Mouse (Mus musculus): Measurements from ENCODE around the gene Tspan17. TPM values are rescaled to one million over a fixed set of nuclear protein-coding genes. Genes with fewer than 3 reads are reported as not detected.

The Tspan17 gene
- total RNA-seq, 2 experiments from 2014 or later, result 9.0 to 12.1 TPM

DNA sequence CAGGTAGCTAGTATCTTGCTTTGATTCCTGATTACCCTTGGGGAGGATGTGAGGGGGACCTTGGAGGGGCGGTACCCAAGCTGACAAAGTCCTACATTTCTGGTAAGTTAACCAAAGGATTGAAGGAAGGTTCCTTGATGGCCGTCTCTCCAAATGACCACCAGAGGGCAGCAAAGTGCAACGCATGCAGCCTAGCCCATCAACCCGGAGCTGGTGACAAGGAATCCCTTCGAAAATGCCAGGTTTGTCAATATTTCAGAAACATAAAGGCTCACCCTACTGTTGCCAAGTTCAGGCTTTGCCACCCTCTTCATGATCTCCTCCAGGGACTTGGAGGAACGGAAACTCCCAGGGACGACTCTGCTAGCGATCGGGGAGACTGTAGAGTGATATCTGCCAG lies 10.5 kb downstream of the Tspan17 start:
- intact Hi-C loops (cut with DNase I), result loop anchor here (2.0 to 5.0 kb wide), 2 partner anchors 163 to 271 kb away; no protein-coding TSS in a partner anchor

DNA sequence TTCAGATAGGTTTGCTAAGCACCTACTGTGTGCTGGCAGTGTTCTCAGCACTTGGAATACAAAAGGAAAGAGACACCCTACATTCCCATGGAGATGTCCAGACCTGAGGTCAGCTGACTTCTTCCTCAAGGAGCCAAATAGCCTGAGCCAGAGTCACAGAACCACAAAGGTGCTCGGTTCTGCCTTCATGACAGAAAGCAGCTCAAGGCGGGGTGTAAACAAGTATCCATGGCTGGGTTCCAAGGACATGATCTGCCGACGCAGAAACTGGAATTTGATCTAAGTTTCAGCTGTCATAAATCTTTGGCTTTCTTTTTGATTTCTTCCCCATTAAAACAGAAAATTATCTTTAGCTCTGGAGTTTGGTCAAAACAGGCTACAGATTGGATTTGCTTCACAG lies 11.0 kb downstream of the Tspan17 start:
- DNase-seq, result no peak
- intact Hi-C loops (cut with DNase I), result no loop called here

More for the DNA sequence above, 10.5 kb downstream of the Tspan17 start:
- DNase-seq, result peak; percentile 71 to 79

DNA sequence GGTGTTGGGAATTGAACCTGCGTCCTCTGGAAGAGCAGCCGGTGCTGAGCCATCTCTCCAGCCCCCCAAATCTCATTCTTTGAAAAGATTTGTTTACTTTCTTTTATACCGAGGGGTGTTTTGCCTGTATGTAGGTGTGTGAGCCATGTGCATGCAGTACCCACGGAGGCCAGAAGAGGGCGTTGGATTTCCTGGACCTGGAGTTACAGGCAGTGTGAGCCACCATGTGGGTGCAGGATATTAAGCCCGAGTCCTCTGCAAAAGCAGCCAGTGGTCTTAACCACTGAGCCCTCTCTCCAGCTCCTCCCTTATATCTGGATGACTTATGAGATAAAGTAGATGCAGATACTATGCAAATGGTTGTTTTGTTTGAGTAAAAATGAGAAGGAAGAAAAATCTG lies 13.8 kb downstream of the Tspan17 start:
- DNase-seq, result no peak
- intact Hi-C loops (cut with DNase I), result no loop called here

DNA sequence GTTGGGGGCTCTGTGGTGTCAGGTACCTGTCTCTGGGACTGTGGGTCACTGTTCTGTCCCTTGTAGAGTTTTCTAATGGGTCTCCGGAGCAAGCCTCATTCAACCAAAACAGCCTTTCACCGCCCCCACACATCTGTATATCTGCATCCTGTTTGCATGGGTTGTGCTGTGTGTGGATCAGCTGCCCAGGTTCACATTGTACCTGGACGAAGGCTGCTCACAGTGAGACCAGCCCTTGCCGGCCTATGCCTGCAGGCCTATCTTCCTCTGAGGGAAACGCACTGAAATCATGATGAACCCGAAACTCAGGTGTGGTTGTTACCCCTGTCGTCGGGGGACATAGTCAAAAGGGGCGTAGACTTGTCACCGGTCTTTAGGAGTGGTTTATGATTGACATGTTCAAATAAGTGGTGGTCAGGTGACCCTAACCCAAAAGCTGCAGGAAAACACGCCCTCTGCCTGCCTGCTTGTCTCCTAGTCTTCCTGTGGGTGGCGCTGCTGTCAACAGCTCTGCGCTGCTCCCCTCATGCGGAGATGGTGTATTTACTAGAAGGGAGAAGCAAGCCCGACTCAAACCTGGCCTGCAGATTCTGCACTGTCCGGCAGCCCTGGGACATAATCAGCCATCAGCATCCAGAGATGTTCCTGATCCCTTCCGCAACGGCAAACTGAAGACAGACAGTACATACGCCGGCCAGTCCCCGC lies 16.1 kb downstream of the Tspan17 start:
- no peak for DNase-seq
- intact Hi-C loops (cut with DNase I), result no loop called here

DNA sequence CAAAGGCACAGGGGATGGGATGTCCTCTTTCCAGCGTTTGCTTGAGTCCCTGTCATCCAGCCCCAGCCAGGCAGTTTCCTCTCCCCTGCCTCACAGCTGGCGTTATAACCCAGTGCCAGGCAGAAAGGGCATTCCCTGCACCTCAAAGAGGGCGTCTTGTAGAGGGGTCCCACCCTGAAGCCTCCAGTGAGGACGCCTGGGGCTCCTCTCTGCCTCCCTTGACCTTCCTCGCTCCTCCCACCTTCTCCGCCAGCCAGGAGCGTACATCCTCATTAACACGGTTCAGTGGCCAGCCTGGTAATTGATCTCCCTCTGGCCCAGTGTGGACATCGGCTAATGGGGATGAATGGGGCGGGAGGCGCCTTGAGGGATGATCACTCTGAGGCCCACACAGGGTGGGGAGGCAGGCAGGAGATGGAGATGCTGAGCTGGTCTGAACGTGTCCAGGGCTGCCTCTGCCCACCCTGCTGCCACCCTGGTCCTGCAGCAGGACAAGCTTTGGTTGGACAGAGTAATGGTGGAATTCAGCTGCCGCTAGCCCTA lies 17.3 kb downstream of the Tspan17 start:
- intact Hi-C loops (cut with DNase I), result no loop called here
- DNase-seq, result no peak

DNA sequence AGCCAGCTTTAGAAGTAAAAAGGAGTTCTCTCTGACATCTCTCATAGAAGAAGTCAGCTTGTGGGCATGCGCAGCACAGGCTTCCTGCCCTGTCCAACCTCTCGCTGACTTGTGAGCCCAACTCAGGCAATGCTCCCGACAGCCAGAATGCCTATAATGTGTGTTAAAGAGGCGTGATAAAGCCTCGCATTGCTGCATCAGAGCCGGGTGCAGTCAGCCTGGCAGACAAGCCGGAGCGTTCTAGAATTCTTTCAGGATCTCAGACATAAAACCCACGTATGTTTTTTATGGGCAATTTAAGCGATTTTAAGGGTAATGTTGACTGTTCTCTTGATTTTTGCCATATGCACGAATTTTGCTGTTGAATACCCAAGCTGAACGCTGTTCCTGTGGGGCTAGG lies 18.9 kb downstream of the Tspan17 start:
- DNase-seq, result no peak
- intact Hi-C loops (cut with DNase I), result no loop called here

DNA sequence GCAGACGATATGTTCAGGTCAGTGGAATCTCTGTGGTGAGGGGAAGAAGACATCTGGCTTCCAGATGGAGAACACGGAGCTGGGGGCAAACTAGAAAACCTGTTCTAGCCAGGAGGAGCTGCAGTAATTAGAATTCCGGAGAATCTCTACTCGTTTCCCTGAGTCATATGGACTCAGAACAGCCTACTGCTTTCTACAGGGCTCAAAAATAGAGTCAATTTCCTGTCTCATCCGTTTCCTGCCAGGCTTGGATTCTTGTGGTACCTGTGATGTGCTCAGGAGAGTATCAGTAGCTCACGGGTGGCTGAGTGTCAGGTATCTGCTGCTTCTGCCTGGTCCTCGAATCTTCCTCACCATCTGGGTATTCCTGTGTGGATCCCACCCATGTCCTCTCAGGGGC lies 22.3 kb downstream of the Tspan17 start:
- intact Hi-C loops (cut with DNase I), result no loop called here
- no peak for DNase-seq

DNA sequence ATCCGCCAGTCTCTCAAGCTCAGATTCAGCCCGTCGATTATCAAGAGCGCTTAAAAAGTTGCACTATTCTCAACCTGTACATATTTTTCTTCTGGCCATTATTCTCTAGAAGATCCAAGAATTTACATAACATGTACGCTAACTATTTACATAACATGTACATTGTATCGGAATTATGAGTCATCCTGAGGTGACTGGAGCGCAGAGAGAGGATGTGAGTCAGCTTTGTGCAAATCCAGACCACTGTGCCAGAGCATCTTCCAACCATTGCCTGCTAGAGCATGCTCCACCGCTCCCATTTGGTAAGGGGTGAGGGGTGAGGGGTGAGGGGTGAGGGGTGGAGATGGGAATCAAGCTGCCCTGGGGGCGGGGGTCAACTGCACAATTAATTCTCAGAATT lies 24.2 kb downstream of the Tspan17 start:
- intact Hi-C loops (cut with DNase I), result no loop called here

DNA sequence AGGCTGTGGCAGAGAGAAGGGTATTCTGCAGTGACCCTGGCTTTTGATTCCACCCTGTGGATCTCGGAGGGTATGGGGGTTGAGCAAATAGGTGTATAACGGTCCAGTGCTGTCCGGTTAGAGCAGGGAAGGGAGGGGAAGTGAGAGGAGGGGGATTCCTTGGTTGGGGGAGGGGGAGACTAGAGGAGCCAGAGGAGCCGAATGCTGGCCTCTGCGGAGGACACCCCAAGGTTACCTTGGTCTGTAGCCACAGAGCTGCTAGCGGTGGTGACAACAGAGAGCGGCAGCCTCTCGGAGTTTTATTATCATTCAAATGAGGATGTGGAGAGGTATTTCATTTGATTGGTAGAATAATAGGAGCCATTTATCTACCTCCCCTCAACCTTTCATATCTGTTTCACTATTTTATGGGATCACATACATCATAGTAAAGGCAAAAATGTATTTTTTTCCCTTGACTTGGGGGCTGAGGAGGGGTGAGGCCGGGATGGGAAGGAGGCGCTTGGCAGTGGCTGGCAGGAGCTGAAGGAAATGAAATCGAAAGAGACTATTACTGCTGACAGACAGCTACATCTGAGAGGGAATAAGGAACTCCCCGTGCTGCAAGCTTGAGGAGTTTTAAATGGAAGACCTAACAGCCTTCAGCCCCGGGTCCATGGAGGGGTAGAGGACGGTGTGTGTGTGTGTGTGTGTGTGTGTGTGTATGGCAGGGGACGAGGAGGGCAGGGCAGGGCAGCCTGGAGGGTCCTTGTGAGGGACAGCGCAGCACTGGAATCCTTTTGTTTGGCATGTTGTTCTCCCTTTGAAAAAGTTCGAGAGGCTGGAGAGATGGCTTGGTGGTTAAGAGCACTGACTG lies 29.4 kb downstream of the Tspan17 start:
- DNase-seq, result no peak
- intact Hi-C loops (cut with DNase I), result no loop called here

More for the DNA sequence above, 24.2 kb downstream of the Tspan17 start:
- DNase-seq, result no peak

DNA sequence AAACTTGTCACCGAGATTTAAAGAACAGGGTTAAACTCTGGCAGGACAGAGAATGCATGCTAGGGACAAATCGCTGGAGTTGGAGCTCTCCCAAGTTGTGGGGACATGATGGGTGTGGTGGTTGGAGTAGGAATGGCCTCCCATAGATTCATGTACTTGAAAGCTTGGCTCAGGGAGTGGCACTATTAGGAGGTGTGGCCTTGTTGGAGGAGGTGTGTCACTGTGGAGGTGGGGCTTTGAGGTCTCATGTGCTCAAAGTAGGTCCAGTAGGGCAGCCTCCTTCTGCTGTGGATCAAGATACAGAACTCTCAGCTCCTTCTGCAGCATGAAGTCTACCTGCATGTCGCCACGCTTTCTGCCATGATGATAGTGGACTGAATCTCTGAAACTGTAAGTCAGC lies 31.9 kb downstream of the Tspan17 start:
- DNase-seq, result no peak
- intact Hi-C loops (cut with DNase I), result no loop called here

DNA sequence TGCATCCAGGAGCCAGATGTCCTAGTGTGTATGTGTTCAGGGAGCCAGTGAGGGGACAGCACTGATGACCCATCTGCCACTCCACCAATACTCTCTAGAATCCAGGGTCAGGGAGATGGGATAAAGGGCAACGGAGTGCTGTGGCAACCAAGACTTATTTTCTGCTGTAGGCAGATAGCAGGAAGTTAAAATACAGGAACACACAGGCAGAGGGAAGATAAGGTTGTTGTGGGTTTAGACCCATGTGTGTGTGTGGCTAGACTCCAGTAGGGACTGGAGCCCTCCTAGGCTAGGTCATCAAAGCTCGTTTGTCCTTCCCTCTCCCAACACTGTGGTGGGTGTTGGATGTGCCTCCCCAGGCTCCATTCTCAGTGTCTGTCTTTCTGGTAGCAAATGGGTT lies 32.8 kb downstream of the Tspan17 start:
- intact Hi-C loops (cut with DNase I), result no loop called here
- DNase-seq, result no peak

DNA sequence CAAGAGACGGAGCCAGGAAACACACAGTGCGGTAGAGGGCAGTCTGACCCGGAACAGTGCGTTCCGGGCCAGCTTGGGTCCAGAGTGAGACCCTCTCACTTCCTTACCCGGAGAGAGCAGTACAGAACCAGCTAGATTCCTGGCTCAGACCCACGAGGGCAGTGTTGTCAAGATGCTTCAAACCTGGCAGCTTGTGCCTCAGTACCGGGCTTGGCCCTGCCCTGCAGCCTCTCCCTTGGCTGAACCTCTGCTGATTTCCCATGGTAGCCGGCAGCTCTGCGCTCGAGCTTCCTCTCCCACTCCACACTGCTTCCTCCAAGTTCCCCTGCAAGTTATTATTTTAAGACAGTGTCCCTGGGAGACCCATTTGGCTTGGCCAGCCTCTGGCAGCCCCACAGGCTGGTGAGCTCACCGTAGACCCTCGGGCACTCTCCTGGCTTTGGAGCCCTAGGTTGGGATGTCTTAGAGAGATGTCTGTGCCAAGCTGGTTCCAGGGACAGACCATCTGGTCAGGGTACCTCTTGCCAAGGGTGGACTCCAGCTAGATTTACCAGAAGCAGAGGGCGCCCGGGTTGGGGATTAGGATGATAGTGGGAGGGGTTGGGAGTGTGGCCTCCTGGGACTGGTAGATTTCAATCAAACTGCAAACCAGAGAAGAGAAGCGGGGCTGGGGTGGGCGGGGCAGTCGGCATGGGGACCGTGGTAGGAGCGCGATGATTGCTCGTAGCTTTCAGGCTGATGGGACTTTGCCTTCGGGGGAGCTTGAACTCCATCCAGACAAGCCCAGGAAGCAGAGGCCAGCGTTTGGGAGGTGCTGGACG lies 35.1 kb downstream of the Tspan17 start:
- peak; percentile 12 to 13 for DNase-seq
- intact Hi-C loops (cut with DNase I), result no loop called here

DNA sequence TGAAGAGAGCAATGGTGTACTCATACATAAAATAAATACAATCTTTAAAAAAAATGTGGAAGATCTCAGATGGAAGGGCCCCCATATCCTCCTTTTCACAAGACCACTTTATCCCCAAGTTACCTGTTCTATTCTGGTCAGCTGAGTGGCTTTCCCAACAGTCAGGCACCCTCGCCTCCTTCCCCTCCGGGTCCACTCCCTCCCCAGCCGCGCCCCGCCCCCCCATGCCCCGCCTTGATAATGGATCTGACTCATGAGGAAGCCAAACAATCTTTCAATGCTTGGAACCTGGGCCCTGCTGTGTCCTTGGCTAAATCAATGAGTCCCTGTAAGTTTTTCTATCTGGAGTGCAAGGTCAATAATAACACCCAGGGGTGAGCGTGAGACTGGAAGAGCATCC lies 38.8 kb downstream of the Tspan17 start:
- intact Hi-C loops (cut with DNase I), result no loop called here
- DNase-seq, result no peak

DNA sequence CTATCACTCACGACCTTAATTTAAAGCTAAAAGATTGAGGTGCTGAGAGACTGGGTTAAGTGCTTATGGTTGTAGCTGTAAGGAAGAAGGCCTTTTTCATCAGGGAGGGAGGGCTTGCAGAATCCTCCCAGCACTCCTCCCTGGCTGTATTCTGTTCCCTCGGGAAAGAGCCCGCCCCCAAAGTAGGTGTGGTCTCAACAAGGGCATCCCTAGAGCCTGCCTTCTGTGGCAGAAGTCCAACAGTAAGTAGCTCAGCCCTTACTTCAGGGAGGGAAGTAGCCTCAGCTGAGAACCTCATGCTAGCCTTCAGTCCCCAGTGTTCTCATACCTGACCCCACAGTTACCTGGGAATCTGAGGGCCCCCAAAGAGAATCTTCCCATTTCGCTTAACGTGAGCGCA lies 39.3 kb downstream of the Tspan17 start:
- intact Hi-C loops (cut with DNase I), result no loop called here
- peak in 1 of 2 experiments; percentile 9 for DNase-seq

DNA sequence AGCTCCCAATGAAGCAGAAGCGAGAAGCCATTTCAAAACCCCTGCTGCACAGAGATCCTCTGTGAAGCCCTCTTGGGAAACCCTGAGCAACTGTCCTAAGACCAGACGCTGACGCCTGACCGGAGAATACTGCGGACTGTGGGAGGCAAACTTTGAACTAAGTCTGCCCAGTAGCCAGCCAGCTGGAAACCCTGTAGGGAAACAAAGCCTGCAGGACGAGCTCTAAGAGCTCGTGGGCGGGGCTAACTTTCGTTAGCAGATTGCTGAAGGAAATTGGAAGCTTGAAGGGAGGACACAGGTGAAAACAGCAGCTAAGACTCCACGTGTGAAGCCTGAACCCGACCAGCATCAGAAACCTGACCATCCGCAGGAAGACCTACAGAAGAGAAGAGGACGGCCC lies 40.3 kb downstream of the Tspan17 start:
- DNase-seq, result no peak
- intact Hi-C loops (cut with DNase I), result no loop called here

DNA sequence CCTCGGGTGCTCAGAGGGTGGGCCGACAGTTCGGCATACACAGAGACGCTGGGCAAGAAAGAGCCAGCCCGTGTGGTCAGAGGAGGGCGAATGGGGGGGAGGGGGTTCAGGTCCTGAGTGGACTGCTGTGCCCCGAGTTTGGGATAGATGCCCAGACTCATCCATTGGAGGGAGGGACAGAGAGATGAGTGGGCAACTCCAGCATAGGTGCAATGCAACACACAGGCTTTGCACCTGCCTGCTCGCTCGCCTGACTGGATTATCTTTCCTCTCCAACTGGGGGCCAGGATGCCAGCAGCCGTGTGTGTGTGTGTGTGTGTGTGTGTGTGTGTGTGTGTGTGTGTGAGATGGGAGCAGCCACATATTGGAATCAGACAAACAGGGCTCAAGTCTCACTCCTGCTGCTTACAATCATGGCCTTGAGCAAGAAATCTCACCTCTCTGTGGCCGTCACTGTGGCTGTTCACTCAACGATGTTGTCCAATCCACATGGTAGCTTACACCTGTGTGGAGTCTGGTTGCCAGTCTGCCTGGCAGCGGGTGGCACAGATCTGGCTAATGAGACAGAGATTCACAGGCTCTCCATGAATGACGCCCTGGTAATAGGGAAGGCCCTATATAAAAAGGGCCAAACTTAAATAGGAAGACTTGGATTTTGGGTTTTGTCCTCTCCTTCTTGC lies 47.3 kb downstream of the Tspan17 start:
- intact Hi-C loops (cut with DNase I), result no loop called here
- no peak for DNase-seq

DNA sequence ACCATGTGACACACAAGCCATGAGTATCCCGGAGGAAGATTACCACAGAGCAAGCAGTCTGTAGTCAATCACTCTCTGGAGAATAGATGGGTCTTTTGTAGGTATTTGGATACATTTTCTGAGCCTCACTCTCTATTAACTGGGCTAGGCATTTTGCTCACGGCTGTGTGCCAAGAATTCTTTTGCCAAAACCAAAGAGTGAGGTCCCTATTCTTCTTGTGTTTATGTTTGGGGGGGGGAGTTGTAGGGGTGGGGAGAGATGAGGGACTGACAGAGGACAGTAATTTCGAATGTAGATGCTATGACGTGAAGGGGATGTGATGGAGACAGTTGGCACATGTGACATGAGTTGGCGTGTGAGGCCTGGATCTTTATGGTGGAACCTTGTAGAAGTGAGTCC lies 47.9 kb downstream of the Tspan17 start:
- DNase-seq, result no peak

DNA sequence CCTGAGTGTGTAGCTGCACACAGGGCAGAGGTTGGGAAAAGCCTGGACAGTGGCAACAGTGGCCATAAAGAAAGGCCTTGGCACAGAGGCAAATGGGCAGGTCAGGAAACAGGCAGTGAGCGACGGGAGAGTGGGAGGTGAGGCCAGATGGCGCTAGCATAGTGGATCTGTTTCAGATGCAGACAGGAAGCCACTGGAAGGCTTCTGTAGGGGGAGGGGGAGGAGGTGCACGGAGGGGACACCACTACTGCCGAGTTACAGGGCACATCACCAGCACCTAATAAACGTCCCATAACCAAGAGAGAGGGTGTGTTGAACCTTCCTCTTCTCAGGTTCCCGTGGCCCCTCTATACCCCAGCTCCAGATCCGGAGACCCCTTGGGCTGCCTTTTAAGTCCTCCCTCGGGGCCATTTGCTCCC lies 48.3 kb downstream of the Tspan17 start:
- intact Hi-C loops (cut with DNase I), result no loop called here
- no peak for DNase-seq

More for the DNA sequence above, 47.9 kb downstream of the Tspan17 start:
- intact Hi-C loops (cut with DNase I), result no loop called here

DNA sequence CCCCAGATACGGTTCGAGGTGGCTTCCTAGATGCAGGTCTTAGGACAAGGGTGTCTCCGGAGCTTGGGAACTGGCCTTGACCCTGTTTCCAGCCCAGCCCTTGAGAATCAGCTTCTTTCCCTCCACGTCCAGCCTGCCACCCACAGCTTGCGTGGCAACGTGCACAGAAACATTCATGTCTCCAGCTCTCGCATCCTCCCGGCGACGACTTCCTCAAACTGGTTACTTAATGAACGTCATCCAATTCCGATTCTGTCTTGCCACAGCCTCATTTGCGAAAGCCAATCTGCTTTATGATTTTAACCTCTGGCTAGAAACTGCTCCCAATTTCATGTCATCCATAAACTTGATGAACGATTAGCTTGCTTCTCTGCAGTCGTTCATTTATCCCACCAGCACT lies 49.4 kb downstream of the Tspan17 start:
- intact Hi-C loops (cut with DNase I), result no loop called here
- DNase-seq, result no peak

DNA sequence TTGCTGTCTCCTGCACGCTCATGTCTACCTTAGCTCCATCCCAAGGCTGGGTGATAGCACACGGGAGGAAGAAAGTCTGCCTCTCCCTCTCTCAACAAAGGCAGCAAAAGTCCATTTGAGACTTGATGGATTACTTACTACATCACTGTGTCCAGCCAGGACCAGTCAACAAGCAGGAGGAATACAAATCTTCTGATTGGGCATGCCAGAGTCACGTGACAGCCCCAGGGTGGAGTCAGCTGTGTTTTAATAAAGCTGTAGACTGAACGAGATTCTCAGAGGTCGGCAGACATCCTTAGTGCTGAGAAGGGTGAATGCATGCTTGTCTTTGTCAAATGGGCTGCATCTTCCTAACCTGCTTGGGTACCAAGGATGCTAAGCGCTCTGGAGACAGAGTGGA lies 50.0 kb downstream of the Tspan17 start:
- intact Hi-C loops (cut with DNase I), result no loop called here

More for the DNA sequence above, 50.0 kb downstream of the Tspan17 start:
- no peak for DNase-seq

Data from heart, postnatal 14 days (tissue).